Mouse (Mus musculus) heart, postnatal 36 days (tissue): ENCODE measurements at regions not wholly inside any gene's neighbourhood (a gene's known extent, or its start where the extent isn't known, plus 50 kb on each side); places are given as distances from the start of the nearest gene placed in this dataset.

ENCODE experiments used
- DNase-seq, 2 experiments: peaks; one replicate each; pipeline ENCODE4 v3.0.0; 2021 to 2022
- intact Hi-C: fragments of 180-260 bp; cut with DNase I; formaldehyde crosslinking; loops from one replicate; pipeline ENCODE4 v1.15.1; 2025

DNA sequence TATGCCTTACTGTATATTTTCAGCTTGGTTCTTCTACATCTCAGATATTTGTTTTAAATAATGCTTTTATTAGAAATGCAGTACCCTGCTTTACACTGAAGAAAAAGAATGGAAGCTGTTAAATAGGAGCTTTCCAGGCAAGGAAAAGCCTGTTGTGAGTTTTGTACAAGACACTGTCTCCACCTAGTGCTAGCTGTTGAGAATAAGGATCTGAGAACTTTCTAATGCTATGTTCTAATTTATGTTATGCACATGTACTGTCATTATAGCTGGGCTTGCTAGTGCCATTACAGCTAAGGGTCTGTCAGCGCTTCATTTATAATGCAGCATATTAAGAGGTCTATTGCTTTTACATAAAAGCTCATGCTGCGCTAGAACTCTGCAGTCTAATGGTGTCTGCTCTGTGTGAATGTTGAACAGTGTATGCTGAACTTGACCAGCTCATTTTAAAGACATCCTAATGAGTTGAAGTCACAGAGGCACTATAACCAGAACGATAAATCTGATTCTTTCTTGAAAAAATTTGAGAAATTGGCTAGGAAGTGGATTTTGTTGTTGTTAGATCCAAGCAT is 315.4 kb upstream of the Dnajc24 start:
- no peak for DNase-seq
- intact Hi-C loops = no loop called here

- no peak for DNase-seq
- intact Hi-C loops = no loop called here
These were observed 343.4 kb upstream of the Dnajc24 start for GRCm38 (mm10) chr2:106346781-106347180.

DNA sequence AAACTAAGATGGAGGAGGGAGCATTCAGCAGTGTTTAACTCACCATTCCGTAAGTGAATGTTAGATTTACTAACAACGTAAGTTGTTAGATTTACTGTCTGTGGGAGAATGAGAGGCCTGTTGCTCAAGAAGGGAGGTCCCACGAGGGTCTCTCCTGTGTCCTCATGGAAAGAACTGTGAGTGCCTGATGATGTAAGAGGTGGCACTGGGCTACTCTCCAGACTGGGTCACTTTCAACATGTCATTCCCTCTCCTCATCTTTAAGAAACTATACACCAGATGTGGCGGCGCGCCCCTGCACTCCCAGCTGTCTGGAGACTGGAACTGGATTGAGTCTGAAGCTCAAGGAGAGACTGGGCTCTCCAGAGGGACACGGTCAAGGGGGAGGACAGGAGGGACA is 343.9 kb upstream of the Dnajc24 start:
- DNase-seq = no peak
- intact Hi-C loops = no loop called here

DNA sequence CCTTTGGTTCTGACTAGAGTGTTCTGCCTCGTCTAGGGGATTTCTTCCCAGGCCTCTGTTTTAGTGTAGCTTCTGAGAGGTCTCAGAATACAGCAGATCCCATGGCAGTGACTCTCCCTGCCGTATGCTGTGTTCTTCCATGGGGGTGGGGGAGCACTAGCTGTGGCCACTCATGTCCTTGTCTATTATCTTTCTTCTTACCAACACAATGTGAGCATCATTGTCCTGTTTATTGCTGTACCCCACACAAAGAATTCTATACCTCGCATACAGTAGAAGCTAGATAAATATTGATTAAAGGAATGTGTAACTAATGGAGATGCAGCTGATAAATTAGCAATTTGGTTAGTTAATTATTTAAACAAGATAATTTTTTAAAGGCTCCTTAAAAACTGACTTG is 337.5 kb upstream of the Mpped2 start:
- intact Hi-C loops = no loop called here
- DNase-seq = no peak

DNA sequence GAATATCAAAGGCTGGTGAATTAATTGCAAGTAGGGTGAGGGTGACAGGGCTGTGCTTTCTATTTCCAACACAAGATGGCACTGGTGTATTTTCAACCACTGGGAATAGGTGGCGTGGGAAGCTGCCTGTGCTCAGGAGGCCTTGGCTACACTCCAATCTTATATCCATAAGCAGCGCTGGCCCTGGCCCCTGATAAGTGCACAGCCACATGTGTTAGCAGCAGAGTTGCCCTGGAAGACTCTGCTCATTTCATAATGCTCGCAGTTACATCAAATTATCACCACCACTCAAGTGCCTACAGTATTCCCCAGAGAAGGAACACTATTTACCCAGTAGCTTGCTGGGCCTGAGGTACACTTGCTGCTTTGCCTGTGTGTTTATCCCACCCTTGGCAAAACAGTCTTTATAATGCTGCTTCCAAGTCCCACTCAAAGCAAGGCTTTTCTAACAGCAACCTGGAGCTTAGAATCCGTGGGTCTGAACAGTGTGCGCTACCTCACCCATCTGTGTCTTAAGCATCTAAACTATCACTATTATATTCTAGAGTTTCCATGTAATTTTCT is 337.0 kb upstream of the Mpped2 start:
- intact Hi-C loops = loop anchor here (2.0 kb wide), 2 partner anchors 605 to 1523 kb away; no protein-coding TSS in a partner anchor

DNA sequence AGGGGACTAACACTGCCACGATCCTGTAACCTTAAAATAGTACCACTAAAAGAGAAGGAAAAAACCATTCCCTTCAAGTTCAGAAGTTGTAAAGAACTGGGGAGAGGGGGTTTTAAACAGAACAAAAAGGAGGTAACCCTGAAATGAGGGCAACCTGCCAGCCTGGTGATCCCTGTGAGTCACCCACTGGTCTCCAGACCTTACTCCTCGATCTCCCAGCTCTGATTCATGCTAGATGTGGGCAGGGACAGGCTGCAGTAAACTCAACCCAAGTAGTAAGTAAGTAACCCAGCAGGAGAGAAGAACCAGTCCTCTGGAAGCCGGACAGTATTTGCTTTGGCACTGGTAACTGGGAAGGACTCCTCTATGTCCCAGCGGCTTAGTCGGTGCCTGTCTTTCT is 324.4 kb upstream of the Mpped2 start:
- DNase-seq = no peak
- intact Hi-C loops = no loop called here

More for the DNA sequence above, 337.0 kb upstream of the Mpped2 start:
- peak; percentile 9 to 11 for DNase-seq

GRCm38 (mm10) chr2:106383415-106384285 is 309.4 kb upstream of the Mpped2 start:
- intact Hi-C loops = no loop called here
- DNase-seq = no peak

DNA sequence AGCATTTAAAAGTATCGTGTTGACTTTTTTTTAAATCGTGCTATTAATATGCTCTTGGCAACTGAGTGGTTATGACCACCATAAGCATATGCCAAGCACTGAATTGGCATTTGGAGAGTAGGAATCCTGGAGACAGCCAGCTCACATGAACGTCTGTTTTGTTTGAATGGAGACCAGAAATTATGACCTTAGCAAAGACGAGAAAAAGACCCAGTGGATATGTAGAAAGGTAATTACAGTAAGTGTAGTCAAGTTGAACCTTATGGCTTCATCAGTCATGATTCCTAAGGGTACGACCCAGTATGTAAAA is 308.8 kb upstream of the Mpped2 start:
- intact Hi-C loops = no loop called here
- no peak for DNase-seq

- intact Hi-C loops = no loop called here
- DNase-seq = no peak
These were observed 308.2 kb upstream of the Mpped2 start for GRCm38 (mm10) chr2:106384842-106385241.

- intact Hi-C loops = no loop called here
- no peak for DNase-seq
These were observed 280.9 kb upstream of the Mpped2 start for GRCm38 (mm10) chr2:106412158-106412557.

GRCm38 (mm10) chr2:106415474-106416019 is 277.5 kb upstream of the Mpped2 start:
- intact Hi-C loops = no loop called here
- DNase-seq = no peak

- no peak for DNase-seq
- intact Hi-C loops = no loop called here
These were observed 274.9 kb upstream of the Mpped2 start for GRCm38 (mm10) chr2:106418181-106418580.

GRCm38 (mm10) chr2:106424974-106425373 is 268.1 kb upstream of the Mpped2 start:
- DNase-seq = no peak
- intact Hi-C loops = no loop called here

GRCm38 (mm10) chr2:106425451-106425881 is 267.6 kb upstream of the Mpped2 start:
- no peak for DNase-seq
- intact Hi-C loops = no loop called here

- intact Hi-C loops = no loop called here
- no peak for DNase-seq
These were observed 267.1 kb upstream of the Mpped2 start for GRCm38 (mm10) chr2:106426010-106426409.

DNA sequence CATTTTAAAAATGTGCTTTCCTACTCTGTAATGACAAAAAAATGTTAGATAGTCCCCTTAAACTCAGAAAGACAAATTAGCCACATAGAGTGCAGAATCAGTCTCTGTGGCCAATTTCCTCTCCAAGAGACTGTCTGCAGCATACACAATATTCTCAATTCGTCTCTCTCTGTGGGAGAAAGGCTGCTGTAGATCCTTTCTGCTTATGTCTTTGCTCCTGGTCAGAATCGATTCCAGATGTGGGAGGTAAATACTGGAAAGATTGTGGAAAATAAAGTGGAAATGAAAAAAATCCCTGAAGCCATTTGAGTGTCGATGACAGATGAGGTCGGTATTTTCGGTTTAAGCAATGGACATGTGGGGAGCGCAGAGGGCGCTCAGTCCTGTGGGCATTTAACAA is 265.8 kb upstream of the Mpped2 start:
- intact Hi-C loops = no loop called here
- DNase-seq = no peak

DNA sequence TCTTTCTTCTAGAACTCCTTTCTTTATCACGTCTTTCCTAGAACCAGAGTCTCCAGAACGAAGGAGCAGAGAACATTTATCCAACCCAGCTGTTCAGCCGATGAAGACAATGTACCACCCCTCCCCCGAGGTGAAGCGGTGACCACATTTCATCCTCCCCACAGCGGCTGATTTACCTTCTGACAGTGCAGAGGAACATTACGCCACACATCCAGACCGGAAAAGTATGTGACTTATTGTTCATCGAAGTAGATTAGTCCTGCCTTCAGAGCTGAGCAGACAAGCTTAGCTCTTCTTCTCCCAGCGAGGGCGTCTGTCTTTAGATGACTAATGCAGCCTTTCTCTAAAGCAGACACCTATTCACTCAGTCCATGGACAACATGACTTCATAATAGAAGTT is 264.2 kb upstream of the Mpped2 start:
- DNase-seq = no peak
- intact Hi-C loops = no loop called here

DNA sequence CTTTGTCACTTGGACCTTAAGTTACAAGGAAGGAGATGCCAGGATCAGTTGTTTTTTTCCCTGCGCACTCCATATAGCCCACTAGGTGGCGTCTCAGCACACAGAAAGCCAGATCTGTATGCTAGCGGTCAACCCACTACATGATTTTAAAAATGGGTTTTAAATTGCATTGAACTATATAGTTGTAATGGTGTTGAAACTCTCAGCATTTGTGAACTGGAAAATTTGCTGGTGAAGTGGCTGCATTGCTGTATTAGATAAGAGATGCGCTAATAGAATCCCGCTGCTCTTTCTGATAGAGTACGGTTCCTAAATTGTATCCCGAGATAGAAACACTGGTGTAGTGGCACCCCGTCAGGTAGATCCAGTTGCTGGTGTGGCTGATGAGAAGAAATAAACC is 261.9 kb upstream of the Mpped2 start:
- DNase-seq = peak; percentile 53
- intact Hi-C loops = loop anchor here (1.0 kb wide), 1 partner anchor 524 kb away; no protein-coding TSS in a partner anchor

DNA sequence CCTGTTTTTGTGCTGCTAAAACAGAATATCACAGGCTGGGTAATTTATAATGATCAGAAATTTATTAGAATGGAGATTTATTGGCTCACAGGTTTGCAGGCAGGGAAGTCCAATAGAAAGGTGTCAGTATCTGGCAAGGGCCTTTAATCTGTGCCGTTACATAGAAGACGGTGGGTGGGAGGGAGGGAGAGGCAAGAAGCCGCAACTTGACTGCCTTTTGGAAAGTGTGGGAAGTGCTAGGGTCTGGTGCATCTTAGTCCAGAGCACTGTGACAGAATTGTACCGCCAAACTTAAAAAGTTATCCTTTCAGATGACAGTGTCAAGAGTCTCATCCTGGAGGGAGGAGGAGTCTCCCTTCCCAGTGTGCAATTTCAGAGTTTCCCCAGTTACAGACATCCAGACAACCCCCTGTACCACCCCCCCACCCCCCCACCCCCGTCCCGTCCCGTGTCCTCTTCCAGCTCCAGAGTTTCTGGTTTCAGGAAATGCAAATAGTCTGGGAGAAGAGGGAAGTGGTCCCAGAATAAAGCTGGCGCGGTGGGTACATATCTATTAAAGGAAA is 261.4 kb upstream of the Mpped2 start:
- intact Hi-C loops = loop anchor here (1.0 kb wide), 1 partner anchor 524 kb away; no protein-coding TSS in a partner anchor
- no peak for DNase-seq

DNA sequence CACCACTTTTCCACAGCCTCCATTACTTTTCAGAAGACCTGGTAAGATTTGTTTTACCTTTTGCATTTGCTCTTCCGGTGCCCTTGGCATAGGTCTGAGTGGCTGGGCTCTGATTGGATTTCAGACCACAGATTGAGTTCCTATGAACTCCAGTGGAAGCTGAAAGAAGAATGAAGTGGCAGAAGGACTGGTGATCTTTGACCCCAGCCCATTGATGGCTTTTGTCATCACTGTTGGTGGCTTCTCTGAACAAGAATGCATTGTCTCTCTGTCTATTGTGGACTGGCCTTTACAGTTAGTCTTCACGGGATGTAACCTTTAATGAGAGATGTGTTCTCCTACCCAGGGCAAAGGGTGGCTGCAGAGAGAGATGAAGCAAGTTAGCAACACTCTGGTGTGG is 256.9 kb upstream of the Mpped2 start:
- intact Hi-C loops = no loop called here
- no peak for DNase-seq

DNA sequence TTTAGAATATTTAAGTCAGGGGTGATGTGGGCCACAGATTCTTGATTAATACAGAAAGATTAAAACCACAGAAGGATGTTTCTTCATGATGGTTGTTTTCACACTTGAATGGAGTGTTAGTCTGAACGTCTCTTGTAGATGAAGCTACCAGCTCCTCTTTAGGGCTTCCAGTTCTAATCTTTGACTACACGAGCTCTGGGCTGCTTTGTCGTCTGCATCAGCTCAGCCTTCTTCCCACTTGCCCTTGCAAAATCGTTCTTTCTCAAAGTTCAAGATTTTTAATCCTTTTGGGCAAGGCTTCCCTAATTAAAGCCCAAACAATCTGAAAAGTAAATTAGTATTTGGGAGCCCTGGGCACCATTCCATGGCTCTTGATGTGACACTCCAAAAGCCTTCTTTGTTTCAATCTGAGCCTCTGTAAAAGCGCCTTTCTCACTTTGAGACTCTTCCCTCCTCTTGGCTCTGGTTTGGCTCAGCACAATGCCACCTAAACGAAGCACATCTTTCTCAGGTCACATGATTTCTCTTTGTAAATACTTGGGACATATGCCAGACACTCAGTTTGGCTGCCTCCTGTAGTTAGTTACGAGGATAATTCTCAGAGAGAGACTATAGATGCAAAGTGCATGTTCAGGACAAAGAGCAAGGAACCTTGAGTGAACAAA is 238.6 kb upstream of the Mpped2 start:
- DNase-seq = no peak
- intact Hi-C loops = no loop called here
